Mouse (Mus musculus) G1E (cell line): ENCODE results near the gene Gm14393.
"Not testable (repeated sequence)": the region's sequence is repeated elsewhere in the genome, so short reads cannot be mapped to it uniquely, and the experiment has no call there.

Experiments
- CTCF ChIP-seq: IDR thresholded peaks from 2 replicates; pipeline ENCODE4 v1.5.1; 2012; ENCODE audit warnings: low read depth, low read length, inconsistent platforms, mixed read lengths
- GATA1 ChIP-seq: IDR thresholded peaks from 2 replicates; pipeline ENCODE4 v1.6.1; 2012; ENCODE audit warnings: borderline replicate concordance, low read length, inconsistent platforms, mixed read lengths
- GATA2 ChIP-seq: IDR thresholded peaks from 2 replicates; pipeline ENCODE4 v1.6.1; 2012; ENCODE audit warnings: low read depth, low read length, inconsistent platforms, borderline replicate concordance
- POLR2AphosphoS5 ChIP-seq: IDR thresholded peaks from 2 replicates; pipeline ENCODE4 v1.6.1; 2012; ENCODE audit warnings: low read depth, low read length, inconsistent platforms; ENCODE audit not compliant: insufficient replicate concordance
- TAL1 ChIP-seq: conservative IDR thresholded peaks from 2 replicates; pipeline ENCODE4 v1.6.1; 2012; ENCODE audit warnings: low read depth, low read length, inconsistent platforms, mixed read lengths

- not testable (repeated sequence) for TF ChIP-seq CTCF, GATA1, TAL1, POLR2AphosphoS5, GATA2
Observed at GRCm38 (mm10) chr2:175067681-175068261, at the start of gene Gm14393.
